Mouse (Mus musculus) stomach, embryonic 14.5 days (tissue): ENCODE data around the gene Sar1b. TPM values are rescaled to one million over a fixed set of nuclear protein-coding genes. Genes with fewer than 3 reads are reported as not detected.
"Not testable (repeated sequence)": the region's sequence is repeated elsewhere in the genome, so short reads cannot be mapped to it uniquely, and the experiment has no call there.

Experiments
- ATAC-seq: fragments of 200-750 bp; cut with Nextera tagmentation; 2 replicates; pipeline ENCODE4 v1.8.0; 2017; ENCODE audit warnings: low read depth, moderate TSS enrichment; ENCODE audit not compliant: insufficient number of reproducible peaks, insufficient read depth, low FRiP score
- H3K27ac ChIP-seq: fragments of 300-500 bp; sonication (generic); 2 replicates; pipeline ENCODE4 v1.5.1; 2014; ENCODE audit warnings: mild to moderate bottlenecking, low read length, moderate library complexity, mixed read lengths
- H3K27me3 ChIP-seq: fragments of 300-500 bp; sonication (generic); 2 replicates; pipeline ENCODE4 v1.6.1; 2014; ENCODE audit warnings: low read length, control low read depth, mixed read lengths; ENCODE audit not compliant: control insufficient read depth, insufficient read depth
- H3K36me3 ChIP-seq: fragments of 300-500 bp; sonication (generic); 2 replicates; pipeline ENCODE4 v1.6.1; 2014; ENCODE audit warnings: mild to moderate bottlenecking, control low read depth, low read length, moderate library complexity, mixed read lengths; ENCODE audit not compliant: control insufficient read depth, insufficient read depth
- H3K4me1 ChIP-seq: fragments of 300-500 bp; sonication (generic); 2 replicates; pipeline ENCODE4 v1.6.1; 2014; ENCODE audit warnings: low read length, control low read depth, mixed read lengths; ENCODE audit not compliant: control insufficient read depth, insufficient read depth
- H3K4me2 ChIP-seq: fragments of 300-500 bp; sonication (generic); replicated peaks from 2 replicates; pipeline ENCODE4 v1.6.1; 2014; ENCODE audit warnings: low read depth, low read length, control low read depth
- H3K4me3 ChIP-seq: fragments of 300-500 bp; sonication (generic); 2 replicates; pipeline ENCODE4 v1.5.1; 2014; ENCODE audit warnings: low read depth, low read length, control low read depth
- H3K9ac ChIP-seq: fragments of 300-500 bp; sonication (generic); replicated peaks from 2 replicates; pipeline ENCODE4 v1.6.1; 2014; ENCODE audit warnings: low read depth, mild to moderate bottlenecking, control low read depth, low read length, moderate library complexity, mixed read lengths
- H3K9me3 ChIP-seq: fragments of 300-500 bp; sonication (generic); 2 replicates; pipeline ENCODE4 v1.6.1; 2016; ENCODE audit warnings: low read depth, low read length, control low read depth; ENCODE audit not compliant: control insufficient read depth
- WGBS: fragments of 180-500 bp; shearing (Covaris S2); extraction: QIAGEN DNeasy Blood & Tissue Kit; methylation state at CpG from one replicate; pipeline ENCODE4 v1.1.7; 2014; 5-methylcytosine and 5-hydroxymethylcytosine counted together
- polyA plus RNA-seq: library from polyadenylated mRNA; unstranded; fragments of >200 nt; fragmentation: Nextera tagmentation; extraction: Ambion mirVana; gene quantifications from 2 replicates; pipeline ENCODE4 v1.2.1, GENCODE M21; 2014

Gene Sar1b
- 109 and 111 TPM in 2 replicates for polyA plus RNA-seq

DNA sequence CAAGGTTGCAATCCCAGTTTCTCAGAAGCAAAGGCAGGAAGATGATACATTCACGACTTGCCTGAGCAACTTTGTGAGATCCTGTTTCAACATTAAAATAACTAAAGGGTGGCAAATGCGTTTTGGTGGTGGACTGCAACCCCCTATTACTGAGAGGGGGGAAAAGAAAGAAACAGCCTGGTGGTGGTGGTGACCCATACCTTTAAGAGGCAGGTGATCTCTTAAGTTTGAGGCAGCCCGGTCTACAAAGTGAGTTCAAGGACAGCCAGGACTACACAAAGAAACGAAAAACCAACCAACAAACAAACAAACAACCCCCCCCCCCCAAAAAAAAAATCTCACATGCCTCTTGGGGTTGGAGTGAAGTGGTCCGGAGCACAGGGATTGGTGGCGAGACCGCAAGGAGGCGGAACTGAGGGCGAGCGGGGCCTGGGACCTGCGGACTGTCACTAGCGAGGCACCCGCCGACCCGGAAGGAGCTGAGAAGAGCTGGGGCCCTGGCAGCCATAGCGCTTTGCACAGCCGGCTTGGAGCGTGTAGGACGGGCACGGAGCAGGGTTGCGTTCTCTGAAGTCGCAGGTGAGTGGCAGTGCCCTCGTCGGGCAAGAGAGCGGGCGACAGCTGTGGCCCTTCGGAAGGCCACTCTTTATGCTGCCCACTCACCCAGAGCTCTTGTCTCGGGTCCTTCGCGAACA, at the start of gene Sar1b, which contains the start of gene Sec24a:
TSS of gene Sar1b (plus strand) at position 475 of the 695 bp plus-strand sequence.
TSS of gene Sec24a (minus strand) at position 422 of the 695 bp plus-strand sequence.
- Histone ChIP-seq H3K9me3 (no peaks in the 10 kb centered on the region), H3K27ac (no peak within 1 kb of the TSS), H3K9ac (peak within 1 kb of the TSS; percentile 75), H3K36me3 (no peaks in the 10 kb centered on the region), H3K4me1 (peaks cover 6% of the 10 kb centered on the region; the same call in 1 of the 2 replicates), H3K27me3 (no peaks in the 10 kb centered on the region), H3K4me2 (peak within 1 kb of the TSS; percentile 85), H3K4me3 (peak within 1 kb of the TSS; percentile 82)
- WGBS, result 1% methylated on average over 30 of the region's 30 CpGs
- ATAC-seq, result peak; percentile 92

DNA sequence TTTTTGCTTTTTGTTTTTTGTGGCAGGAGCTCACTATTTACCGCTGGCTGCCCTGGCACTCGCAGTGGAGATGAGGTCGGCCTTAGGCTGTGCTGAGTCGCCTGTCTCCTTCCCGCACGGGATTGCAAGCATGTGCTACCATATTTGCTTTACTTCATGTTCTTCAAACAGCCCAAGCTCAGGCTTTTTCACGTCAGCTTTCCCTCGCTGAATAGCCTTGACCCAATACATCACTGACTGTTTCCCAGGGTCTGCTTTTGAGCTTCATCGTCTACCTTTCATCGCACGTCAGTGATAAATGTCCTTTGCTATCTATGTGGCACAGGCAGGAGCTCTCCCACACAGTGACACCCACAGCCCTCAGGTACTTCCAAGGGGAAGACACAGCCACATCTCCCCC, 42.4 kb upstream of the Sar1b start:
- no peak for ATAC-seq
- Histone ChIP-seq H3K4me2 (no peak overlapping the region), H3K4me3 (no peak overlapping the region), H3K9me3 (no peaks in the 10 kb centered on the region), H3K9ac (no peak overlapping the region), H3K27ac (no peak overlapping the region), H3K36me3 (peaks cover 38% of the 10 kb centered on the region), H3K4me1 (no peaks in the 10 kb centered on the region), H3K27me3 (no peaks in the 10 kb centered on the region)
- 90% methylated on average over 11 of the region's 11 CpGs for WGBS

DNA sequence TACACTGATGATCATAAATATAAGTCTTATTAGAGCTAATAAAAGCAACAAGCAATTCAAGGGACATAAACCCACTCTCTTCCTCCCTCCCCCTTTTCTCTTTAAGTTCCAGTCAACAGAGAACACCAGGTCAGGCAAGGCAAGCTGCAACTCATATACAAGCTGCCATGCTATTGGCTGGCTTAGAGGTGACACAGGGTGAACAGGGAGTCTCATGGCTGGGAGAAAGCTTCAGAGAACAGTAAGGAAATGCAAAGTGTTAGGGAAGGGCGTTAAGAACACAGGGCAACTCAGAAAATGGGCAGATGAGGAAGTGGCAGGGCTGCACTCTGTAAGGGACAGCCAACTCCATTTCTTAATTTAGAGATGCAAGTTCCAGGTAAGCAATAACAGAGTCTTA, 30.6 kb upstream of the Sar1b start:
- Histone ChIP-seq H3K27ac (no peak overlapping the region), H3K27me3 (no peaks in the 10 kb centered on the region), H3K4me2 (no peak overlapping the region), H3K36me3 (peaks cover 32% of the 10 kb centered on the region), H3K4me3 (no peak overlapping the region), H3K9ac (no peak overlapping the region), H3K4me1 (no peaks in the 10 kb centered on the region), H3K9me3 (no peaks in the 10 kb centered on the region)
- no peak for ATAC-seq
- WGBS, result 74% methylated on average over 1 of the region's 1 CpGs

DNA sequence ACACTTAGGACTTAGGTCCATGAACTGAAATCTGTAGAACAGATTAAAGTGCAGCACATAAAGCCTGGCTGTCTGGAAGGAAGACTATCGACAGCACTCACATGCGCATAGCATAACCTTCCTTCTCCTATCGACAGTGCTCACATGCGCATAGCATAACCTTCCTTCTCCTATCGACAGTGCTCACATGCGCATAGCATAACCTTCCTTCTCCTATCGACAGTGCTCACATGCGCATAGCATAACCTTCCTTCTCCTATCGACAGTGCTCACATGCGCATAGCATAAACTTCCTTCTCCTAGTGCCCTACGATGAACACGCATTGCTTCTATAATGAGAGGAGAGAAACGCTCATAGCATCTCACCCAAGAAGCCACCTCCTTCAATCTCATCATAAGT, 29.3 kb upstream of the Sar1b start:
- WGBS, result 95% methylated on average over 12 of the region's 13 CpGs

DNA sequence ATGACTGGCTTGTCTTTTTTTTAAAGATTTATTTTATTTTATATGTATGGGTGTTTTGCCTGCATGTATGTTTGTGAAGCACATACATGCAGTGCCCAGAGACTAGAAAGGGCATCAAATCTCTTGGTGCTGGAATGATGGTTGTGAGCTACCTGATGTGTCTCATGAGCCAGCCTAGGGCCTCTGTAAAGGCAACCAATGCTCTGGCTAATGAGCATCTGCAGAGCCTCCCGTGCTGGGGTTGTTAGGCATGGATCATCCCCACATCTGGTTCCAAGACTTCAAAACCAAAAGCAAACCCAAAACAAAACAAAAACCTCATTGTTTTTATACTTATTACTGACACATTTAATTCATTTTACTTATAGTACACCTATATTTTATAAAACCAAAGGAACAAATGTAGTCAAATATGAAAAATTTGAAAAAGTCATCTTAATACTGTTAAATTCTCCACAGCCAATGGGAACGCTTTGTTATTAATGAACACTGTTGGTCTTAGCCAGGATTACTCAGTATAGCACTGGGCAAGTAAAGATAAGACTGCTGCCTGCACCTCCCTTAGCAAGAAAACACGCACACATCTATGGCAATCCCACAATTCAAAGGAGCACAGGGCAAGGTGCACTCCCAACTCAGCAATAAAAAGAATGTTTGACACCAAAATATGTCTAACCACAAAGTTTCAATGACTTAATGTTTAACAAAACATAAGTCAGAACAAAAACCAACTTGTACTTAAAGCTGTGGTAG, 24.7 kb upstream of the Sar1b start:
- Histone ChIP-seq H3K9ac (no peak overlapping the region), H3K4me1 (no peaks in the 10 kb centered on the region), H3K9me3 (no peaks in the 10 kb centered on the region), H3K27me3 (no peaks in the 10 kb centered on the region), H3K36me3 (peaks cover 38% of the 10 kb centered on the region), H3K4me2 (no peak overlapping the region), H3K27ac (no peak overlapping the region), H3K4me3 (no peak overlapping the region)
- ATAC-seq, result no peak
- 85% methylated on average over 3 of the region's 3 CpGs for WGBS

More for the DNA sequence above, 29.3 kb upstream of the Sar1b start:
- not testable (repeated sequence) for H3K27me3 ChIP-seq, H3K4me2 ChIP-seq, H3K9ac ChIP-seq, H3K4me3 ChIP-seq, H3K4me1 ChIP-seq, ATAC-seq, H3K27ac ChIP-seq, H3K9me3 ChIP-seq
- peaks cover 34% of the 10 kb centered on the region for H3K36me3 ChIP-seq

DNA sequence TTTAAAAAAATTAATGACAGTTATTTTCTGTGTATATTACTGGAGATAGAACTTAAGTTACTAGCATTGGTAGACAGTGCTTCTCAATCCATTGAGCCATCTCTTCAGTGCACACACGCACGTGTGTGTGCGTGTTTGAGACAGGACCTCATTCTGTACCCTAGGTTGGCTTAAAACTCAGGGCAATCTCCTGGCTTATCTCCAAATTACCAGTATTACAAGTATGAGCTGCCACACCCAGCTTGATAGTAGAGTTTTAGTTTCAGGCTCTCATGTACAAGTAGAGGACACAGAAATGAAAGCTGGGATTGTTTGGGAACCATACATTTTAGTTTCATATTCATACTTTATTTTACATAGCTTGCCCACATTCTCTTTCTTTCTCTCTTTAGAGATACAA, 22.8 kb upstream of the Sar1b start:
- 94% methylated on average over 3 of the region's 3 CpGs for WGBS
- Histone ChIP-seq H3K4me3 (no peak overlapping the region), H3K27me3 (no peaks in the 10 kb centered on the region), H3K9me3 (no peaks in the 10 kb centered on the region), H3K4me2 (no peak overlapping the region), H3K9ac (no peak overlapping the region), H3K36me3 (peaks cover 39% of the 10 kb centered on the region), H3K27ac (no peak overlapping the region), H3K4me1 (no peaks in the 10 kb centered on the region)
- no peak for ATAC-seq

DNA sequence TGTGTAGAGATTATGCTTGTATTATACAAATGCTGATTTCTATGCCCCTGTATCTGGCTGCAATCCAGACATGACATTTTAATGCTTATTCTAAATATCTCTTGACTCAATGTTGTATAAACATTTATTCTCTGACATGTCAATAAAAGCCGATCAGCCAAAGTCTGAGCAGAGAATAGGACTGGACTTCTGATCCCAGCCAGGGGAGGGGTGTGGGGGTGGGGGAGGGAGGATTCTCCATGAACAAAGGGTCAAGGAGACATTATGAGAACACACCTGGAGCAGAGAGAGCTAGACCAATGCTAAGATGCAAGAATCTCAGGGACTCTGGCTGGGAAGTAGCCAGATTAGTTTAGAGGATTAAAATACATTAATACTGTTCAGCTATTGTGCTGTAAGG, 17.4 kb upstream of the Sar1b start:
- no peak for ATAC-seq
- Histone ChIP-seq H3K9ac (no peak overlapping the region), H3K36me3 (peaks cover 21% of the 10 kb centered on the region), H3K4me2 (no peak overlapping the region), H3K27ac (no peak overlapping the region), H3K9me3 (no peaks in the 10 kb centered on the region), H3K27me3 (no peaks in the 10 kb centered on the region), H3K4me1 (no peaks in the 10 kb centered on the region), H3K4me3 (no peak overlapping the region)
- 27% methylated on average over 1 of the region's 1 CpGs for WGBS

DNA sequence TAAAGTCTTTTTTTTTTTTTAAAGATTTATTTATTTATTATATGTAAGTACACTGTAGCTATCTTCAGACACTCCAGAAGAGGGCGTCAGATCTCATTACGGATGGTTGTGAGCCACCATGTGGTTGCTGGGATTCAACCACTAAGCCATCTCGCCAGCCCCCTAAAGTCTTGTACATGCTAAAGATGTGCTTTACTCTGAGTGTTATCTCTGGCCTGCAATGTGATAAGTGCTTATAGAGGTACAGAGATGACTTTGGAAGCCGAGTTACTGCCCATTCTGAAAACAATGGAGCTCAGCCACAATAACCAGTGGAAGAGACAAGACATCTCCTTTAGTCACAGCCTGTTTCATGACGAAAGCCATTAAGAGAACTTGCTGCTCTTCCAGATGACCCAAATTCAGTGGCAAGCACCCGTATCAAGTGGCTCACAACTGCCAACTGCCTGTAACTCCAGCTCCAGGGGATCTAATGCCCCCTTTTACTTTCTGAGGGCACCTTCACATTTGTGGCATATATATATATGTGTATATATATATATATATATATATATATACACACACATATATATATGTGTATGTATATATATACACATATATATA, 11.8 kb upstream of the Sar1b start:
- H3K27ac ChIP-seq, H3K27me3 ChIP-seq, H3K9ac ChIP-seq, H3K4me2 ChIP-seq, H3K4me3 ChIP-seq, H3K9me3 ChIP-seq, H3K4me1 ChIP-seq, ATAC-seq, H3K36me3 ChIP-seq: not testable (repeated sequence)
- WGBS, result 86% methylated on average over 6 of the region's 6 CpGs
